Mouse (Mus musculus): ENCODE measurements around the gene Scaf11.
"Not testable (repeated sequence)": the region's sequence is repeated elsewhere in the genome, so short reads cannot be mapped to it uniquely, and the experiment has no call there.

Gene Scaf11

DNA sequence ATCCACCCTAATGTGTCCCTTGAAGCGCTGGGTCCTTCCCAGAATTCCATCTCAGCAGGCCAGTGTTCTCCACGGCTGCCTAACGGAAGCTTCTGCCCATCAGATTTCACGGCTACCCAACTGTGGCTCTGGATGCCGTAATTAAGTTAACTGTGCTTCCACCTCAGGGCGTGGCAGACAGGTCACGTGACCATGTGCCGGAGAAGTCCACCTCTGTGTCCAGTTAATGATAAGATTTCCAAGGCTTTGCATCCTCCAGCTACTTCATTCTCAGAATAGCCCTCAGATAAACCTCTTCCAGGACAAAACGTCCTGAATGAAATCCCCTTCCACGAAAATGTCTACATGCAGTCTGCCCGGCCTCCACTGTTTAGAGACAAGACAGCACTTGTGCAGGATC, 4.4 kb upstream of the Scaf11 start:
- DNase-seq (ENCODE audit: low spot score in 2 of 2): no peak

DNA sequence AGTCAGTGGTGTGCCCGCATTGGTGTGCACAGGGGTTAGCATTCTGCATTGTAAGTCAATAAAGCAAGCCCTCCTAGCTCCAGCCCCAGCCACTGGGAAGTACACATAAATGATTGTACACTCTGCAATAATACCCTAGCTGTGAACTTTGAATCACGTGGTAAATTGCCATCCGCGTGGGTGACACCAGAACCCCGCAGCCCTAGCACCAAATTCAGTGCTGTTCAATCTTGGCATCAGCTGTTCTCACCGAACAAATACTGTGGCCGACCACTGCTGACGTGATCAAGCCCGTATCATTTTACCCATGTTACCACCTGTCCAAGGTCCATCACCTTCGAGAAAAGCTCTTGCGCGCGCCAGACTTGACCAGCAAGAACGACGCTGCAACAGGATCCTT, 3.2 kb upstream of the Scaf11 start:
- no peak for DNase-seq (ENCODE audit: low spot score in 2 of 2)

- no peak for DNase-seq (ENCODE audit: low spot score in 2 of 2)
Measured at GRCm38 (mm10) chr15:96462611-96463010, 2.0 kb upstream of the Scaf11 start.

- DNase-seq (ENCODE audit: low spot score in 2 of 2): no peak
Measured at GRCm38 (mm10) chr15:96461541-96462512, 1.2 kb upstream of the Scaf11 start.

DNA sequence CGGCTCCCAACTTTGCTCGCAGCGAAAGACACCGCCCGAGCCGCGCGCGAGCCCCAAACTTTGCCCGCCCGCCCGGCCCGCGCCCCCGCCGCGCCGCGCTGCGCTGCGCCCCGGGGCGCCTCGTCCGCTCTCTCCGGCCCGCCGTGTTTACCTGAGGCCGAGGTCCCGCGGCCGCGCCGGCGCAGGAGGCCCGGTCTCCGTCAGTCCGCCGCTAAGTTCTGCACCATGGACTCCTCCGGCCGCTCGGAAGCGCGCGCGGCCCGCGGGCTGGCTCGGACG, 253 bp downstream of the Scaf11 start:
- DNase-seq (ENCODE audit: low spot score in 2 of 2): no peak

DNA sequence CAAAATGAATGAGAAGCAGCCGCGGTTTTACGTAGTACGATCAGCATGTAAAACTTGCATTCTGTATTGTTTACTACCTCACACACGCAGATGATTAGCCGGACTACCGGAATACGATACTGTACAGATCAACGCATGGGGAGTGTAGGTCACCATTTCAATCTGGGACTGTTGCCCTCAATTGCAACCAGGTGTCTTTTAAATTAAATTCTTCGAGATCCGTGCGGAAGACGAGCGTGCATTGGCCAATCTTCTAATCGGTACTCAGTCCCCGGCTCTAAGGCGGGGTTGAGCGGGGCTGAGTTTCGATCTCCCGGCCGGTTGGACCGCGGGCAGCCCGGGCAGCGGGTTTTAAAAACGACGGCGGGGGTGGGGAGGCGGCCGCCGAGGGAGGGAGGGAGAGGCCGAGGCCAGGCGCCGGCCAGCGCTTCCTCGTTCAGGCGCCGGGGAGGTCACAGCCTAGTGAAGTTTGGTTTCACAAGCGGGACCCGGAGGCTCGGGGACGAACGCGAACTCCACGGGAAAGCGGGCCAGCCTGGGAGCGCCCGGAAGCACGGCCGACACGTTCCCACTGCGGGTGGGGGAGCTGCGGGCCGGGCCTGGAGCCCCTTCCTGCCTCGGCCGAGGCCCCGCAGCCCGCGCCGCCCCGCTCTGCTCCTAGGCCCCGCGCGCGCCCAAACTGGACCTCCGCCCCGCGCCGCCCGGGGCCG, 747 bp downstream of the Scaf11 start:
- DNase-seq (ENCODE audit: low spot score in 2 of 2): peak in 1 of 2 experiments; percentile 50

DNA sequence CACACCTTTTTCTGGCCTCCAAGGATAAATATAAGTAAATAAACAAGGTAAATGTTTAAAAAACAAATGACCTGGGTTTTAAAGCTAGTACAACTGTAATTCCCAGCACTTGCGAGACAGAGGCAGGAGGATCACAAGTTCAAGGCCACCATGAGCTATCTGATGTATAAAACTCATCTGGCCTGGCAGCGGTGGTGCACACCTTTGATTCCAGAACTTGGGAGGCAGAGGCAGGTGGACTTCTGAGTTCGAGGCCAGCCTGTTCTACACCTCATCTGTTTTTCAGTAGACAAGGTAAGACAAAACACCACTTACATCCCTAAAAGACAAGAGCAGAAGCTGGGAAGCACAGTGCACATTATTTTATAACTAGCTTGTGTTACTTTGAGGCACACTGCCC, 2.4 kb downstream of the Scaf11 start:
- no peak for DNase-seq (ENCODE audit: low spot score in 2 of 2)

DNA sequence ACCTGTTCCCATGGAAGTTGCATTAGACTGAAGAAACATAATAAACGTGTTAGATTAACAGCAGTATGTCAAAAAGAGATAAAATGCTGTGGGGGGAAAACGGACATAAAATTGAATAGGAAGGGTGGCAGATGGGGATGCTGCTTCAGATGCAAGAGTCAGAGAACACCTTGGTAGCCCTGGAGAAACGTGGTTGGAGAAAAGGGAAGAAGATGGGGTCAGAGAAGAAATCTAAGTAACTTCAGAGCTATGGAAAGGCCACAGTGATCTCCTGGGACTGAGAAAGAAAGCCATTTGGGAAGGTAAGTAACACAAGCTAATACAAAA, 3.3 kb downstream of the Scaf11 start:
- no peak for DNase-seq (ENCODE audit: low spot score in 2 of 2)

DNA sequence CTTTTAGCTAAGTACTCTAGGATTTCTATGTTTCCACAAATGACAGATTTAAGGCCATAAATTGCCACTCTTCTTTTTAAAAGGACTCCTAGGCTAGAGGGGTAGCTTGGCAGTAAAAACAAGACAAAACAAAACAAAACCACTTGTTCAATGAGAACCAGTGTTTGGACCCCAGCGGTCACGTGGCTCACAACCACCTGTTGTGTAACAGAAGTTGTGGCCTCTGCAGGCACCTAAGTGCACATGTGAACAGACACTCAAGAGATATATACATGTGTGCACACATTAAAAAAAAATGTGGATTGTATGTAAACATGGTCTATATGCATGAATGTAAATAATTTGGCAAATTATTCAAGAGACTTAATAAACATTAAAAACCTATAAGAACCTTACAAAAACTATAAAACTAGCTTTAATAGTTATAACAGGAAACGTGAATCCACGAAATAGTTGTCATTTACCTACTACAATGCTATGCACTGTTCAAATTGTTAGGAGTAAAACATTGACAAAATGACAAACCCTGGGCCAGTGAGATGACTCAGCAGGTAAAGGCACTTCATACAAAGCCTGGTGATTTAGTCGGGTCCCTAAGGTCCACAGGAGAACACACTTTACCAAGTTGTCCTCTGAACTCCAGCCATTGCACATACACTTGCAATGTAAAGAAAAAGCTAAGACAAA, 3.8 kb downstream of the Scaf11 start:
- DNase-seq (ENCODE audit: low spot score in 2 of 2): no peak

DNA sequence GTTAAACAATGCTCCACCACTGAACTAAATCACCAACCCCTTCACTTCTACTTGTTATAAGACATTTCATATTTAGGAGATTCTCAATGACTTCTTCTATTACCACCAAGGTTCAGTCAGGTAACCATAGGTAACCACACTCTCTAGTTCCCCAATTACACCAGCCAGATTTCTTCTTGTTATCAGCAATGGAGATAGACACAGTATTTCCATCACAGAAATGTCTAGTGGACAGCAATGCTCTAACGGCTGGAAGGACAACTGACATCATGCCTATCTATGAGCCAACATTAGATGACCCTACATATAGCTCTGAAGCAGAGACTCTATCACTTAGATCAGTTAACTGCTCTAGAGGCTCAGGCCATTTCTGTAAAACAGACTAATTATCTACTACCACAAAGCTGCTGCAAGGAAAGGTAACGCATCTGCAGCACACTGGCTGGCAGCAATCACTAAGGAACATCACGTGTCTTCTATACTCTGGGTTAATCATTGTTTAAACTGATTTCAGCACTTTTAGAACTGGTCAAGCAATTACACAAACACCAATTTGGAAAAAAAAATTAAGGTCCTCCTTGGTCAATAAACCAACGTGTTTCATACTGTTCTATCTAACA, 4.9 kb downstream of the Scaf11 start:
- DNase-seq (ENCODE audit: low spot score in 2 of 2): no peak

DNA sequence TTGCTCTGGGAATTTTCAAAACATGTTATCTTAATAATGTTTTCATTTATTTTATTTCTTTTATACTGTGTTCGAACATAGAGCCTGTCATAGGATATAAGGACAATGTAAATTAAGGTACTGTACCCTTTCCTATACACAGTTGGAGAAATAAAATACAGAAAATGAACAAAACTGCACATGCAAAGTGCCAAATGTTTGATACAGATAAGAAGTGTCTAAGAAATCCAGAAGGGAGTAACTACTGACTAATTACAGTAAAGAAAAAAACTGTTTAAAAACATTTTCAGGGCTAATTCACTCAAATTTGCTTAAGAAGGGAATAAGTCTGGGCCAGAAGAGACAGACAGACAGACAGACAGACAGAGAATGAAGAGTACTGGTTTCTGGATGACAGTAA, 7.3 kb downstream of the Scaf11 start:
- no peak for DNase-seq (ENCODE audit: low spot score in 2 of 2)

- DNase-seq (ENCODE audit: low spot score in 2 of 2): no peak
Measured at GRCm38 (mm10) chr15:96448656-96449299, 11.9 kb downstream of the Scaf11 start.

DNA sequence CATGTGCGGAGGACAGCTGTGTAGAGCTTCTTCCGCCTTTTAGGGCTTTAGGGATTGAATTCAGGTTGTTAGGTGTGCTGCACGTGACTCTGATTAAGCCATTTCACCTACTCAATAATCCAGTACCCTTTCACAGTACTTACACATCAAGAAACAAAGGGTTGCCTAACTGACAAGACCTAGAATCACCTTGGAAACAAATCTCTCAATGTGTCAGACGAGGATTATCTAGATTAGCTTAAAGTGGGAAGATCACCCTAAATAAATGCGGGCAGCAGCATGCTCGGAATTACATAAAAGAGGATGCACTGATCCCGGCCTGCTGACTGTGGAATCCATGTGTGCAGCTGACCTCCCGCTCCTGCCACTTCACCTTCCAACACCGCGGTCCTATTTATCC, 13.9 kb downstream of the Scaf11 start:
- no peak for DNase-seq (ENCODE audit: low spot score in 2 of 2)

- not testable (repeated sequence) for DNase-seq (ENCODE audit: low spot score in 2 of 2)
Measured at GRCm38 (mm10) chr15:96441480-96441879, 19.2 kb downstream of the Scaf11 start.

DNA sequence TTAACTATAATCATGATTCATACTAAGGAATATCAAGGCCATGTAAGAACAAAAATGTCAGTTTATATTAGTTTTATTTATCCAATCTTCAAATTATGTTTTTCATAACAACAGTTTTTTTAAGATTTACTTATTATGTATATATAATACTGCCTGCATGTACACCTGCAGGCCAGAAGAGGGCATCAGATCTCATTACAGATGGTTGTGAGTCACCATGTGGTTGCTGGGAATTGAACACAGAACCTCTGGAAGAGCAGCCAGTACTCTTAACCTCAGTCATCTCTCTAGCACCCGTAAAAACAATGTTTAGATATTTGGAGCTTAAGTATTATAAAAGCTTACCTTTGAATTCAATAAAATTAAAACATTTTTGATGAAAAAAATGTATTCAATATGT, 26.4 kb downstream of the Scaf11 start:
- no peak for DNase-seq (ENCODE audit: low spot score in 2 of 2)

GRCm38 (mm10) chr15:96419920-96420319, 40.7 kb downstream of the Scaf11 start:
- no peak for DNase-seq (ENCODE audit: low spot score in 2 of 2)

DNA sequence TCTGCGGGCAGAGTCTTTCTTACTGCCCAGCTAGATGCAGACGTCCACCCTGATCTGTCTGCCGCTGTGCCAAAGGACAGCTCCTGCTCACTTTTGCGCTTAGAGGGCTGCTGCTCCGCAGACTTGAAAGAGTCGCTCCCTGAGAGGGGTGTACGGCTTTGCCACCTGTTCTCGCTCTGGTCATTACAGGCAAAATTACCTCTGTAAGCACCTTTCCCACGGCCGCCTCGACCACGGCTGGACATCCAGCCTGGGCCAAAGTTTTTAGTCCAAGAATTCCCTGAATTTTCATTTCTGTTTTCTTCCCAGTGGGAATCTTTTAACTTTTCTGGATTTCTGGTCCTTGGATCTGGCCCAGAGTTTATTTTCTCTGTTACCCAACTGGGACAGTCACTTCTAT, 42.5 kb downstream of the Scaf11 start:
- no peak for DNase-seq (ENCODE audit: low spot score in 2 of 2)

- DNase-seq (ENCODE audit: low spot score in 2 of 2): no peak
Measured at GRCm38 (mm10) chr15:96408717-96409121, 51.9 kb downstream of the Scaf11 start.

- DNase-seq (ENCODE audit: low spot score in 2 of 2): no peak
Measured at GRCm38 (mm10) chr15:96407151-96407550, 53.5 kb downstream of the Scaf11 start.

DNA sequence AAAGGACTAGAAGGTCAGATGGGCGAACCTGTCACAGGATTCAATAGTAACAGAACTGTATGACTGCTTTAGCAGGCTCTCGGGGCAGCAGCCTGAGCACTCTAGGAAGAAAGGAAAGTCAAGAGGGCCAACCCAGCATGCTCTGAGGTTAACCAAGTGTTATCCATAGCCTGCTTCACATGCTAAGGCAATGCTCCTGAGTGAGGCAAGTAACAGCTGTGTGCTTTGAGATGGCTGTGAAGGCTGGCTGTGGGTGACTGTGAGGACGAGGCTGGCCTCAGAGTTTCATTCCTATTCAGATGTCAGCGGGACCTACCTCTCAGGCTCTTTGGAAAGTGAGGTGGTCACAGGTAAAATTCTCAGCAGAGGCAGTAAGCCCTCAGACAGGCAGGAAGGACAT, 54.4 kb downstream of the Scaf11 start:
- DNase-seq (ENCODE audit: low spot score in 2 of 2): no peak

- DNase-seq (ENCODE audit: low spot score in 2 of 2): no peak
Measured at GRCm38 (mm10) chr15:96405548-96405947, 55.1 kb downstream of the Scaf11 start.

GRCm38 (mm10) chr15:96398333-96398732, 62.3 kb downstream of the Scaf11 start:
- no peak for DNase-seq (ENCODE audit: low spot score in 2 of 2)

Measured in cerebellum, postnatal 4 days (tissue).